Mouse (Mus musculus): ENCODE data around the gene Ipo4.
A peak's percentile ranks its signal among the peaks of the same experiment; 100 is the strongest.

Gene Ipo4

GRCm38 (mm10) chr14:55589771-55590448 lies 45.8 kb downstream of the Ipo4 start:
- no peak for DNase-seq (ENCODE audit: inconsistent ontology term)

- DNase-seq (ENCODE audit: inconsistent ontology term), result no peak
Observed at GRCm38 (mm10) chr14:55589271-55589670, 46.5 kb downstream of the Ipo4 start.

GRCm38 (mm10) chr14:55586149-55586548 lies 49.6 kb downstream of the Ipo4 start:
- no peak for DNase-seq (ENCODE audit: inconsistent ontology term)

- no peak for DNase-seq (ENCODE audit: inconsistent ontology term)
Observed at GRCm38 (mm10) chr14:55585566-55585960, 50.2 kb downstream of the Ipo4 start.

GRCm38 (mm10) chr14:55584702-55585565 lies 50.8 kb downstream of the Ipo4 start, which contains the start of gene Emc9:
Gene Emc9, minus strand, starts transcription at chr14:55585302.
- DNase-seq (ENCODE audit: inconsistent ontology term), result peak; percentile 80

GRCm38 (mm10) chr14:55584303-55584701 lies 51.5 kb downstream of the Ipo4 start:
- no peak for DNase-seq (ENCODE audit: inconsistent ontology term)

GRCm38 (mm10) chr14:55581981-55582681 lies 53.6 kb downstream of the Ipo4 start:
- DNase-seq (ENCODE audit: inconsistent ontology term), result no peak

GRCm38 (mm10) chr14:55580731-55581130 lies 55.0 kb downstream of the Ipo4 start:
- DNase-seq (ENCODE audit: inconsistent ontology term), result no peak

GRCm38 (mm10) chr14:55579511-55580496 lies 56.0 kb downstream of the Ipo4 start:
- DNase-seq (ENCODE audit: inconsistent ontology term), result no peak

GRCm38 (mm10) chr14:55578668-55579269 lies 57.0 kb downstream of the Ipo4 start:
- peak; percentile 37 for DNase-seq (ENCODE audit: inconsistent ontology term)

- DNase-seq (ENCODE audit: inconsistent ontology term), result peak; percentile 88
Observed at GRCm38 (mm10) chr14:55577871-55578667, 57.7 kb downstream of the Ipo4 start, which contains the start of gene Psme1. Gene Psme1, plus strand, starts transcription at chr14:55578123.

GRCm38 (mm10) chr14:55576376-55576775 lies 59.4 kb downstream of the Ipo4 start:
- DNase-seq (ENCODE audit: inconsistent ontology term), result no peak

GRCm38 (mm10) chr14:55575711-55576110 lies 60.0 kb downstream of the Ipo4 start:
- DNase-seq (ENCODE audit: inconsistent ontology term), result no peak
